Mouse (Mus musculus): ENCODE data around the gene Tnpo2. TPM values are rescaled to one million over a fixed set of nuclear protein-coding genes. Genes with fewer than 3 reads are reported as not detected.
A peak's percentile ranks its signal among the peaks of the same experiment; 100 is the strongest.

Tnpo2 gene
- polyA plus RNA-seq, 1 experiment from 2014 or later: 23.2 TPM

- no peak overlapping the region for H3K4me3 ChIP-seq
- no peak for ATAC-seq (ENCODE audit: extremely low read depth, insufficient number of reproducible peaks, low FRiP score, low TSS enrichment)
Observed at GRCm38 (mm10) chr8:85007686-85008085, 29.0 kb upstream of the Tnpo2 start.

GRCm38 (mm10) chr8:85011242-85011641, 25.5 kb upstream of the Tnpo2 start:
- peaks cover 94% of the 10 kb centered on the region for H3K27me3 ChIP-seq (replicated peaks)
- no peak overlapping the region for H3K9ac ChIP-seq
- H3K4me3 ChIP-seq: no peak overlapping the region
- no peak for ATAC-seq (ENCODE audit: extremely low read depth, insufficient number of reproducible peaks, low FRiP score, low TSS enrichment)
- H3K9me3 ChIP-seq: no peaks in the 10 kb centered on the region
- H3K4me2 ChIP-seq: no peak overlapping the region
- 13% methylated on average over 28 of the region's 28 CpGs for WGBS
- H3K4me1 ChIP-seq: no peaks in the 10 kb centered on the region
- H3K27ac ChIP-seq (replicated peaks): no peak overlapping the region
- H3K36me3 ChIP-seq: no peaks in the 10 kb centered on the region

More at GRCm38 (mm10) chr8:85007686-85008085, 29.0 kb upstream of the Tnpo2 start:
- Histone ChIP-seq H3K36me3 (no peaks in the 10 kb centered on the region), H3K27ac (replicated peaks) (no peak overlapping the region), H3K4me1 (no peaks in the 10 kb centered on the region), H3K27me3 (replicated peaks) (peaks cover 73% of the 10 kb centered on the region), H3K9ac (no peak overlapping the region), H3K9me3 (no peaks in the 10 kb centered on the region), H3K4me2 (peak overlapping the region; percentile 22; the same call in 1 of the 2 replicates)
- 10% methylated on average over 25 of the region's 25 CpGs for WGBS

DNA sequence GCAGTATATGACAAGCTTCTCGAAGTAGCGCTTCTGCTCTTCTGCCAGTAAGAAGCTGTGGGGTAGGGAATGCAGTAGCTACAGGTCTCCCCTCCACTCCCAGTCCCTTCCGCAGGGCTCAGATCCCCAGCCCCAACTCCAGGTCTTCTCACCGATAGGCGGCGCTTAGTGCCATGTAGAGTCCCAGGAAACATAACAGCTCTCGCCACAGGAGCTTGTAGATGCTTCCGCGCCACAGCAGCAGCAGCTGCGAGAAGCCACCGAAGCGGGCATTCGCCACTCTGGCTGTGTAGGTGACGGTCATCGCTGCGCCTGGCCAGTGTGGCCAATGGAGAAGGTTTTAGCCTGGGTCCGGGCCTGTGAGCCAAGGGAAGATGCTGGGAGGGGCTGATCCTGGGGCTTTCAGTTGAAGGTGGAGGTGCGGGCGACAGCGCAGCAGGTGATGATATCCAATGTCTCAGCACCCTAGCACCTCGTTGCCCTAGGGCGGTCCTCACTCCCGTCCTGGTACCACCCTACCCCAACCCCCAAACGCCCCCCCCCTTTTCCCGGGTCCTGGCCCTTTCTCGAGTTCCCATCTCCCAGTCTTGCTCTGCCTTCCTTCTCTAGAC, 23.4 kb upstream of the Tnpo2 start:
- peaks cover 12% of the 10 kb centered on the region for H3K36me3 ChIP-seq
- 3% methylated on average over 25 of the region's 26 CpGs for WGBS
- H3K27me3 ChIP-seq (replicated peaks): peaks cover 75% of the 10 kb centered on the region
- H3K9ac ChIP-seq: peak overlapping the region; percentile 60
- H3K4me1 ChIP-seq: no peaks in the 10 kb centered on the region
- ATAC-seq (ENCODE audit: extremely low read depth, insufficient number of reproducible peaks, low FRiP score, low TSS enrichment): no peak; the same call in 1 of the 2 replicates
- H3K27ac ChIP-seq (replicated peaks): no peak overlapping the region
- H3K9me3 ChIP-seq: no peaks in the 10 kb centered on the region
- H3K4me2 ChIP-seq: peak overlapping the region; percentile 70
- H3K4me3 ChIP-seq: peak overlapping the region; percentile 42

DNA sequence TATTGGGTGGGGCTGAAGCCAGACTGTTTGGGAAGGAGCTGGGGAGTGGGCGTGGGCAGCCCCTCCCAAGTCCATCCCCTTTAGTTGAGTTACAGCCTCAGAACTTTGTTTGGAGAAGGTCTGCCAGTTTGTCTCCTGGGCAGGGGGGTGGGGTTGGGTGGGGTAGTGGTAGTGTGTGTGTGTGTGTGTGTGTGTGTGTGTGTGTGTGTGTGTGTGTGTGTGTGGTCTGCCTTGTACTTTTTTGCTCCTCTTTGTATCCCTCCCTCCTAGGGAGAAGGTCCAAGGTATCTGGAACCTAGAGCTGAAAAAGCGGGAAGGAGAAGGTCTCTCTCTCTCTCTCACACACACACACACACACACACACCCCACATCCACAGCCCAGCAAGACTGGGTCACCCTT, 22.3 kb upstream of the Tnpo2 start, which contains the start of gene Best2:
TSS of gene Best2 (minus strand) at position 101 of the 400 bp plus-strand sequence.
- H3K27ac ChIP-seq (replicated peaks): no peak within 1 kb of the TSS
- peaks cover 64% of the 10 kb centered on the region for H3K27me3 ChIP-seq (replicated peaks)
- 47% methylated on average over 2 of the region's 2 CpGs for WGBS

GRCm38 (mm10) chr8:85016724-85017123, 20.0 kb upstream of the Tnpo2 start:
- Histone ChIP-seq H3K9me3 (no peaks in the 10 kb centered on the region), H3K4me3 (no peak overlapping the region), H3K27me3 (replicated peaks) (peaks cover 41% of the 10 kb centered on the region), H3K27ac (replicated peaks) (no peak overlapping the region), H3K9ac (no peak overlapping the region), H3K36me3 (peaks cover 46% of the 10 kb centered on the region), H3K4me2 (no peak overlapping the region), H3K4me1 (no peaks in the 10 kb centered on the region)
- ATAC-seq (ENCODE audit: extremely low read depth, insufficient number of reproducible peaks, low FRiP score, low TSS enrichment): no peak
- WGBS: 66% methylated on average over 10 of the region's 10 CpGs

More for the DNA sequence above, 22.3 kb upstream of the Tnpo2 start, which contains the start of gene Best2:
- H3K4me1 ChIP-seq: no peaks in the 10 kb centered on the region
- peak within 1 kb of the TSS; percentile 42 for H3K4me3 ChIP-seq
- H3K9ac ChIP-seq: peak within 1 kb of the TSS; percentile 60
- ATAC-seq (ENCODE audit: extremely low read depth, insufficient number of reproducible peaks, low FRiP score, low TSS enrichment): no peak
- no peaks in the 10 kb centered on the region for H3K9me3 ChIP-seq
- H3K4me2 ChIP-seq: peak within 1 kb of the TSS; percentile 70
- H3K36me3 ChIP-seq: peaks cover 23% of the 10 kb centered on the region

DNA sequence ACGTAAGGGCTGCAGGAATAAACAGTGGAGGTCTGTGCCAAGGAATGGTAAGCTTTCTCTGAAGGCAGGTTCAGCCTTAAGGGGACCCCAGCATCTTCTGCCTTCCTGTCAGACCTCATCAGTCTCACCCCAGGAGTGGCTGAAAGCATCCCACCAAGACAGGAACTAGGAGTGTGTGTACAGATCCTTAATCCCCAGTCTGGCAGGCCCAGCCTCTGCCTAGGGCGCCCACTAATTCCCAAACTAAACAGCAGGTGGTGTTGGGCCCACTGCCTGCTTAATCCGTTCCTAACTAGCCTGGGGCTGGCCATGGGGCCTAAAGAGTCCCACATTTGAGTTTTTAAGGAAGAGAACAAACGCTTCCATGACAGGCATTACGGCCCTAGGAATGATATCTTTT, 19.5 kb upstream of the Tnpo2 start:
- H3K4me2 ChIP-seq: no peak overlapping the region
- peaks cover 51% of the 10 kb centered on the region for H3K36me3 ChIP-seq
- no peak overlapping the region for H3K9ac ChIP-seq
- no peak overlapping the region for H3K4me3 ChIP-seq
- no peaks in the 10 kb centered on the region for H3K9me3 ChIP-seq
- peaks cover 37% of the 10 kb centered on the region for H3K27me3 ChIP-seq (replicated peaks)
- no peak for ATAC-seq (ENCODE audit: extremely low read depth, insufficient number of reproducible peaks, low FRiP score, low TSS enrichment)
- 51% methylated on average over 5 of the region's 5 CpGs for WGBS
- H3K27ac ChIP-seq (replicated peaks): no peak overlapping the region
- H3K4me1 ChIP-seq: no peaks in the 10 kb centered on the region

DNA sequence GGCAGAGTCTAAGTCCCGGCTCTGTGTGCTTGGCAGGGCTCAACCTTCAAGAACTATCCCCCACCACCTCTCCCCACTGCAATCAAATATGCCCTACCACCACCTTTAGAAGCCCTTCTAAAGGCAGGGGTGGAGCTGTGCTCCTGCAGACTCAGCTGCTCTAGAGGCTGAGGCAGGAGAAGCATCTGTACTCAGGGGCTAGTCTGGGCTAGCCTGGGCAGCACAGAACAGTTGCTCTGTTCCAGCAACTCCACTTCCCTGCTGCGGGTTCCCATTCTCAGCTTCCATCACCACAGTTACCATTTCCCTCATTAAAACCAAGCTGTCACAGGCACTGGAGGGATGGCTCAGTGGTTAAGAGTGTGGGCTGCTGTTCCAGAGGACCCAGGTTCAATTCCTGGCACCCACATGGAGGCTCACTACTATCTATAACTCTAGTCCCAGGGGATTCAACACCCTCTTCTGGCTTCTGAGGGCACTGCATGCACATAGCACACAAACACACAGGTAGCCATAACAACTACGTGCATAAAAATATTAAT, 15.1 kb upstream of the Tnpo2 start:
- Histone ChIP-seq H3K27me3 (replicated peaks) (no peaks in the 10 kb centered on the region), H3K4me2 (no peak overlapping the region), H3K9ac (no peak overlapping the region), H3K9me3 (no peaks in the 10 kb centered on the region), H3K4me1 (peaks cover 21% of the 10 kb centered on the region), H3K36me3 (peaks cover 70% of the 10 kb centered on the region), H3K4me3 (no peak overlapping the region), H3K27ac (replicated peaks) (no peak overlapping the region)
- WGBS: 92% methylated on average over 3 of the region's 3 CpGs
- no peak for ATAC-seq (ENCODE audit: extremely low read depth, insufficient number of reproducible peaks, low FRiP score, low TSS enrichment)

DNA sequence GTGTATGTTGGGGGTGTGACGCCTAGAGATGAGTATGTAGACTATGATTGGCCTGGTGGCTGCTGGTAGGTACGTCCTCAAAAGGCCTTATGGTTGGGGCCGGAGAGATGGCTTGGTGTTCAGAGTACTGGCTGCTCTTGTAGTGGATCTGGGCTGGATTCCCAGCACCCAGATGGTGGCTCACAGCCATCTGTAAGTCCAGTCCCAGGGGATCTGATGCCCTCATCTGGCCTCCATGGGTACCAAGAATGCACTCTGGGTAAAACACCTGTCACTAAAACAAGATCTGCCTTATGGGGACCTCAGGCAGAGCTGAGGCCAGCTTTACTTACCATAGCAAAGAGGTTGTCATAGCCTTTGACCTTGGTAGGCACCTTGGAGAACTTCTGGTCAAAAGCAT, 12.9 kb upstream of the Tnpo2 start:
- no peaks in the 10 kb centered on the region for H3K9me3 ChIP-seq
- H3K27me3 ChIP-seq (replicated peaks): no peaks in the 10 kb centered on the region
- 0 out of 2 replicates have a peak overlapping the region, but pooled peaks have one; percentile 92 for H3K9ac ChIP-seq
- no peak overlapping the region for H3K27ac ChIP-seq (replicated peaks)
- WGBS: 85% methylated on average over 3 of the region's 3 CpGs
- no peak for ATAC-seq (ENCODE audit: extremely low read depth, insufficient number of reproducible peaks, low FRiP score, low TSS enrichment)
- H3K4me3 ChIP-seq: peak overlapping the region; percentile 85
- peaks cover 53% of the 10 kb centered on the region for H3K36me3 ChIP-seq
- H3K4me1 ChIP-seq: peaks cover 33% of the 10 kb centered on the region
- H3K4me2 ChIP-seq: peak overlapping the region; percentile 91

GRCm38 (mm10) chr8:85025098-85025932, 11.4 kb upstream of the Tnpo2 start, which contains the start of gene Asna1:
TSS of gene Asna1 (minus strand) at chr8:85025281.
- ATAC-seq (ENCODE audit: extremely low read depth, insufficient number of reproducible peaks, low FRiP score, low TSS enrichment): peak; percentile 78; the same call in 1 of the 2 replicates
- Histone ChIP-seq H3K9ac (peak within 1 kb of the TSS; percentile 92), H3K27me3 (replicated peaks) (no peaks in the 10 kb centered on the region), H3K27ac (replicated peaks) (peak within 1 kb of the TSS; percentile 88), H3K36me3 (peaks cover 52% of the 10 kb centered on the region), H3K4me3 (peak within 1 kb of the TSS; percentile 85), H3K9me3 (no peaks in the 10 kb centered on the region), H3K4me2 (peak within 1 kb of the TSS; percentile 91), H3K4me1 (peaks cover 41% of the 10 kb centered on the region)
- 4% methylated on average over 30 of the region's 30 CpGs for WGBS

GRCm38 (mm10) chr8:85026670-85027515, 9.8 kb upstream of the Tnpo2 start, which contains the start of gene Trir:
TSS of gene Trir (plus strand) at chr8:85026823.
- ATAC-seq (ENCODE audit: extremely low read depth, insufficient number of reproducible peaks, low FRiP score, low TSS enrichment): peak; percentile 80
- H3K9ac ChIP-seq: peak within 1 kb of the TSS; percentile 99
- peak within 1 kb of the TSS; percentile 85 for H3K4me3 ChIP-seq
- H3K27ac ChIP-seq (replicated peaks): peak within 1 kb of the TSS; percentile 88
- H3K36me3 ChIP-seq: peaks cover 52% of the 10 kb centered on the region
- no peaks in the 10 kb centered on the region for H3K9me3 ChIP-seq
- under 1% methylated on average over 71 of the region's 75 CpGs for WGBS
- H3K4me1 ChIP-seq: peaks cover 41% of the 10 kb centered on the region
- H3K4me2 ChIP-seq: peak within 1 kb of the TSS; percentile 91
- no peaks in the 10 kb centered on the region for H3K27me3 ChIP-seq (replicated peaks)
